Mouse (Mus musculus) mesoderm, embryonic 11.5 days (tissue): Measurements from ENCODE around the gene Dab1.

Experiments
- DNase-seq: peaks from one replicate; pipeline ENCODE4 v3.0.0-alpha.2; 2012; ENCODE audit warnings: low read depth, low spot score

Gene Dab1

GRCm38 (mm10) chr4:104368561-104369021 lies 749.4 kb downstream of the Dab1 start:
- DNase-seq, result peak; percentile 85

GRCm38 (mm10) chr4:104369091-104369490 lies 749.9 kb downstream of the Dab1 start:
- no peak for DNase-seq

GRCm38 (mm10) chr4:104371136-104371535 lies 752.0 kb downstream of the Dab1 start:
- DNase-seq, result no peak

GRCm38 (mm10) chr4:104374191-104374590 lies 755.0 kb downstream of the Dab1 start:
- DNase-seq, result no peak

- no peak for DNase-seq
These were observed 765.5 kb downstream of the Dab1 start for GRCm38 (mm10) chr4:104384704-104385103.

- DNase-seq, result no peak
These were observed 766.1 kb downstream of the Dab1 start for GRCm38 (mm10) chr4:104385272-104385671.

- DNase-seq, result no peak
These were observed 776.4 kb downstream of the Dab1 start for GRCm38 (mm10) chr4:104395515-104395914.

- DNase-seq, result no peak
These were observed 776.9 kb downstream of the Dab1 start for GRCm38 (mm10) chr4:104396095-104396494.

- peak; percentile 14 for DNase-seq
These were observed 780.1 kb downstream of the Dab1 start for GRCm38 (mm10) chr4:104399106-104399730.

- DNase-seq, result no peak
These were observed 784.9 kb downstream of the Dab1 start for GRCm38 (mm10) chr4:104404099-104404498.

- DNase-seq, result no peak
These were observed 791.8 kb downstream of the Dab1 start for GRCm38 (mm10) chr4:104410922-104411321.

- no peak for DNase-seq
These were observed 796.3 kb downstream of the Dab1 start for GRCm38 (mm10) chr4:104415482-104415881.

GRCm38 (mm10) chr4:104418354-104418753 lies 799.2 kb downstream of the Dab1 start:
- no peak for DNase-seq

- DNase-seq, result no peak
These were observed 802.0 kb downstream of the Dab1 start for GRCm38 (mm10) chr4:104420983-104421680.

GRCm38 (mm10) chr4:104429127-104429526 lies 810.0 kb downstream of the Dab1 start:
- DNase-seq, result no peak

GRCm38 (mm10) chr4:104431231-104431855 lies 812.2 kb downstream of the Dab1 start:
- no peak for DNase-seq

- DNase-seq, result no peak
These were observed 813.0 kb downstream of the Dab1 start for GRCm38 (mm10) chr4:104432150-104432549.

- no peak for DNase-seq
These were observed 816.6 kb downstream of the Dab1 start for GRCm38 (mm10) chr4:104435736-104436135.

GRCm38 (mm10) chr4:104436411-104436810 lies 817.3 kb downstream of the Dab1 start:
- no peak for DNase-seq

GRCm38 (mm10) chr4:104438730-104439129 lies 819.6 kb downstream of the Dab1 start:
- DNase-seq, result no peak

GRCm38 (mm10) chr4:104439641-104440040 lies 820.5 kb downstream of the Dab1 start:
- DNase-seq, result no peak

GRCm38 (mm10) chr4:104442925-104443747 lies 824.0 kb downstream of the Dab1 start:
- no peak for DNase-seq
